Mouse (Mus musculus): ENCODE data around the gene Uba1y. TPM values are rescaled to one million over a fixed set of nuclear protein-coding genes. Genes with fewer than 3 reads are reported as not detected.
"Not testable (repeated sequence)": the region's sequence is repeated elsewhere in the genome, so short reads cannot be mapped to it uniquely, and the experiment has no call there.

Gene Uba1y
- polyA plus RNA-seq (2016; fragmentation: Nextera tagmentation; extraction: Ambion mirVana): not detected in 2 replicates

DNA sequence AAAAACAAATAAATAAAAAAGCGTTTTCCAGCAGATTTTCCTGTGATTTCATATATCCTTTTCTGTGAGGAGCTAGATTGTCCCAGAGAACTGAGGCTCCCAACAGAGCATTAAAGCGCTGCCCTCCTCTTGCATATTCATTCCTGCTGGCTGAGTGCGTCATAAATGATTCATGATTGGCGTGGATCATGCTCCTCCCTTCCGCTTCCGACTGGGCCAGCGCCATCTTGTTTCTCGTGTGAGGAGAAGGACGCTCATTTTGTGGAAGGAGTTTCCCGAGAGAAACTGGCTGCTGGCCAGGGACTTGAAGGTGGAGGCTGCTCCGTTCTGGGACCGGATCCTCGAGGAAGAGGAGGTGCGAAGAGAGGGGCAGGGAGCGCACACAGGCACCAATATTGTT is at the start of gene Uba1y:
Uba1y (plus strand) TSS at position 254 of the 400 bp plus-strand sequence.
- no peak within 1 kb of the TSS for H3K9ac ChIP-seq (replicated peaks)
- WGBS: 78% methylated on average over 13 of the region's 15 CpGs
- H3K4me3 ChIP-seq (replicated peaks): no peak within 1 kb of the TSS
- H3K4me1 ChIP-seq (replicated peaks): no peaks in the 10 kb centered on the region
- no peak for ATAC-seq (ENCODE audit: insufficient number of reproducible peaks, insufficient read depth, low FRiP score, low TSS enrichment, low read depth)
- no peaks in the 10 kb centered on the region for H3K36me3 ChIP-seq
- H3K9me3 ChIP-seq: no peaks in the 10 kb centered on the region
- no peak within 1 kb of the TSS for H3K4me2 ChIP-seq
- no peak within 1 kb of the TSS for H3K27ac ChIP-seq
- H3K27me3 ChIP-seq: no peaks in the 10 kb centered on the region

DNA sequence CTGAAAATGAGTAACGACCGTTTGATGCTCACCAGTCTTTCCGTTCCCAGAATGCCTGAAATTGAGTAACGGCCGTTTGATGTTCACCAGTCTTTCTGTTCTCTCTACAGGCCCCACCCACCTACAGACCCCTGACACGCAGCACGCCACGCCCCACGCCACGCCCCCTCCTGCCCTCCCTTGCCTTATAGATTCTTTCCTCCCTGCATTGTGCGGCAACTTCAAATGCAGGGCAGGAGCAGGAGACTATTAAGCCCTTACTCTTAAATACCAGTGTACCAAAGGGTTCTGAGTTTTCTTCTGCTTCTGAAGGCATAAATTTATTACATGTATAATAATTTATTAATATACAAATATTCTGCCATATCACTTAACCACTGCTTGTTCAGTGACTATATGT is 21.1 kb upstream of the Uba1y start, which contains the start of gene Zfy1:
Zfy1 (minus strand) TSS at position 101 of the 400 bp plus-strand sequence.
- not testable (repeated sequence) for H3K4me3 ChIP-seq (replicated peaks); H3K27me3 ChIP-seq; H3K4me1 ChIP-seq (replicated peaks); H3K9me3 ChIP-seq; H3K4me2 ChIP-seq; H3K9ac ChIP-seq (replicated peaks); H3K27ac ChIP-seq; ATAC-seq (ENCODE audit: insufficient number of reproducible peaks, insufficient read depth, low FRiP score, low TSS enrichment, low read depth); H3K36me3 ChIP-seq
- WGBS: 92% methylated on average over 4 of the region's 11 CpGs

DNA sequence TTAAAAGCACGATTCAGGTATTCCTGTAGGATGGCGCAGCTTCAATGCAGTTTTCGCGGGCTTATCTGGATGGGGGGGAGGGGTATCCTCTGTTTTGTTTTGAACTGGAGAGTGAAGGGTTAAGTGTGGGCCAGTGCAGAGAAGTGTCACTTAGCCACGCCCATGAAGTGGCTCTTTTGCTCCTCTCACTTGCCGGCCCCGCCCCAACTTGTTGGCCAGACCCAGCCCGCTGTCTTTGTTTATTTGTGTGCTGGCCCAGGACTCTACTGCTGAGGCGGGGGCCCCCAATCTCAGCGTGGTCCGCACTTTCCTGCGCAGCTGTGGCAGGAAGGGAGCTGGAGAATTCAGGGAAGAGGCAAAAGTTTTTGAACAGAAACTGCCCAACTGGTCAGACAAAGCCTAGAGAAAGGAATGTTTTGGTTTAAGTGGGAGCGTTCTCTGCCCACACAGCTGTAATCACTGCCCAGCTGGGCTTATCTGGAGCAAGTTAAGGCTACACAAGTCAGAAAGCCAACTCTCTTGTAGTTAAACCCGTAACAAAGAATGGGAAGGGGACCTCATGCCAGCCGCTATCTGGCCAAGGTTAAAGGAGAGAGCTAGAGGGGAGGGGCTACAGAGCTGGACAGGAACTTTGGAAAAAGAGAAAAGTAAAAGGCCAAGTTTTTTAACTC is 9.3 kb upstream of the Uba1y start:
- WGBS: under 1% methylated on average over 14 of the region's 15 CpGs
- Histone ChIP-seq H3K4me3 (replicated peaks) (peak overlapping the region; percentile 21; the same call in 1 of the 2 replicates), H3K36me3 (no peaks in the 10 kb centered on the region), H3K9ac (replicated peaks) (no peak overlapping the region), H3K4me1 (replicated peaks) (no peaks in the 10 kb centered on the region), H3K27me3 (no peaks in the 10 kb centered on the region), H3K9me3 (no peaks in the 10 kb centered on the region), H3K4me2 (peak overlapping the region; percentile 41), H3K27ac (no peak overlapping the region)
- ATAC-seq (ENCODE audit: insufficient number of reproducible peaks, insufficient read depth, low FRiP score, low TSS enrichment, low read depth): peak; percentile 59; the same call in 1 of the 2 replicates

DNA sequence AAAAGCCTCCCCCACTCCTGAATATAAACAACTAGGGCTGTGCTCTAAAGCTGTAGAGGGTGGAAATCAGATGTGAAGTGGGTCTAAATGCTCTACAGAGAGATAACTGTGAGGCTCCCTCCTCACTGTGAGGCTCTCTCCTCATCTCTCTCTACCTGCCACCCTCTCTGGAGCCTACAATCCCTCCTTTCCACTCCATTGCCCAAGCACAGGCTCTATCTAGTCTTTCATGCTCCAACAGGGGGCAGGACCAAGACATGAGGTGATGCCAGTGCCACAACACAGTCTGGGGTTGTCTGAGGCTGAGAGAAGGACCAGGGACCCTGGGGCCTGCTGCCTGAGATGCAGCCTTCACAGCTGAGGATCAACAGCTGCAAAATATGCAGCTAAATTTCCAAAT is 54.0 kb downstream of the Uba1y start:
- Histone ChIP-seq H3K9ac (replicated peaks) (no peak overlapping the region), H3K9me3 (no peaks in the 10 kb centered on the region), H3K4me1 (replicated peaks) (no peaks in the 10 kb centered on the region), H3K4me3 (replicated peaks) (no peak overlapping the region), H3K36me3 (no peaks in the 10 kb centered on the region), H3K4me2 (no peak overlapping the region), H3K27me3 (no peaks in the 10 kb centered on the region), H3K27ac (no peak overlapping the region)
- ATAC-seq (ENCODE audit: insufficient number of reproducible peaks, insufficient read depth, low FRiP score, low TSS enrichment, low read depth): no peak

DNA sequence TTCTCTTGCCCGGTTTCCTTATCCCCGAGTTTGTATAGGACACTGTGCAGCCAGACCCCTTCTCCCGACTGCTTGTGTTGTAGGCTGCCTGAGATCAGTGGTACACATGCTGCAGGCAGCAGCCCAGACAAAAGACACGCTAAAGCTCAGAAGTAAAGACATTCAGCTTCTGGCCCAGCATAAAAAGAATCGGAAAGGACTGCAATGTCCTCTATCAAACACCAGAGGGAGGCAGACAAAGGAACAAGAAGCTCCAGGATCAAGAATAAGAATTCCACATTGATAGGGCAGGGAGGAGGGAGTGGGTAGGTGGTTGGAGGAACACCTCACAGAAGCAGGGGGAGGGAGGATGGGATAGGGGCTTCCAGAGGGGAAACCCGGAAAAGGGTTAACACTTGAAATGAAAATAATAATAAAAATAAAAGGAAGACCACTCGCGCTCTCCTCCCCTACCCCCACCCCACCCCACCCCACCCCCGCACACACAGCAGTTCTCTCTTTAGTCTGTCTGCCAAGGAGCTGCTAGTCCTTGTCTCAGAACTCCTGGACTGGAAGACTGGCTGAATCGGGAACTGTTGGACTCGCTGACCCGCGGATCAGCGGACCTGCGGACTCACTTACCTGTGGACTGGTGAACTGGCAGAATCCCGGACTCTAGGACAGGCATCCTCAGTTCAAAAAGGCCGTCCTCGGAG is 54.6 kb downstream of the Uba1y start:
- H3K36me3 ChIP-seq: no peaks in the 10 kb centered on the region
- 44% methylated on average over 17 of the region's 18 CpGs for WGBS
- no peaks in the 10 kb centered on the region for H3K4me1 ChIP-seq (replicated peaks)
- ATAC-seq (ENCODE audit: insufficient number of reproducible peaks, insufficient read depth, low FRiP score, low TSS enrichment, low read depth): no peak
- H3K27ac ChIP-seq: no peak overlapping the region
- H3K4me3 ChIP-seq (replicated peaks): no peak overlapping the region
- H3K4me2 ChIP-seq: no peak overlapping the region
- H3K9ac ChIP-seq (replicated peaks): no peak overlapping the region
- no peaks in the 10 kb centered on the region for H3K9me3 ChIP-seq
- H3K27me3 ChIP-seq: no peaks in the 10 kb centered on the region

Other genes with a start within 250 kb of the Uba1y start
- not detected in 2 replicates for gene Zfy1, start 21.2 kb upstream of the Uba1y start, polyA plus RNA-seq (2016; fragmentation: Nextera tagmentation; extraction: Ambion mirVana)
- gene Kdm5d, start 79.1 kb downstream of the Uba1y start, polyA plus RNA-seq (2016; fragmentation: Nextera tagmentation; extraction: Ambion mirVana): 13.1 and 13.4 TPM in 2 replicates
- 40.0 and 40.8 TPM in 2 replicates for gene Eif2s3y, start 191.9 kb downstream of the Uba1y start, polyA plus RNA-seq (2016; fragmentation: Nextera tagmentation; extraction: Ambion mirVana)